Mouse (Mus musculus): ENCODE measurements around the gene Gm45618. TPM values are rescaled to one million over a fixed set of nuclear protein-coding genes. Genes with fewer than 3 reads are reported as not detected.
A peak's percentile ranks its signal among the peaks of the same experiment; 100 is the strongest.

Gm45618 gene
- total and polyA plus RNA-seq, 2 experiments from 2014 or later = 0.24 TPM; not detected in 1

DNA sequence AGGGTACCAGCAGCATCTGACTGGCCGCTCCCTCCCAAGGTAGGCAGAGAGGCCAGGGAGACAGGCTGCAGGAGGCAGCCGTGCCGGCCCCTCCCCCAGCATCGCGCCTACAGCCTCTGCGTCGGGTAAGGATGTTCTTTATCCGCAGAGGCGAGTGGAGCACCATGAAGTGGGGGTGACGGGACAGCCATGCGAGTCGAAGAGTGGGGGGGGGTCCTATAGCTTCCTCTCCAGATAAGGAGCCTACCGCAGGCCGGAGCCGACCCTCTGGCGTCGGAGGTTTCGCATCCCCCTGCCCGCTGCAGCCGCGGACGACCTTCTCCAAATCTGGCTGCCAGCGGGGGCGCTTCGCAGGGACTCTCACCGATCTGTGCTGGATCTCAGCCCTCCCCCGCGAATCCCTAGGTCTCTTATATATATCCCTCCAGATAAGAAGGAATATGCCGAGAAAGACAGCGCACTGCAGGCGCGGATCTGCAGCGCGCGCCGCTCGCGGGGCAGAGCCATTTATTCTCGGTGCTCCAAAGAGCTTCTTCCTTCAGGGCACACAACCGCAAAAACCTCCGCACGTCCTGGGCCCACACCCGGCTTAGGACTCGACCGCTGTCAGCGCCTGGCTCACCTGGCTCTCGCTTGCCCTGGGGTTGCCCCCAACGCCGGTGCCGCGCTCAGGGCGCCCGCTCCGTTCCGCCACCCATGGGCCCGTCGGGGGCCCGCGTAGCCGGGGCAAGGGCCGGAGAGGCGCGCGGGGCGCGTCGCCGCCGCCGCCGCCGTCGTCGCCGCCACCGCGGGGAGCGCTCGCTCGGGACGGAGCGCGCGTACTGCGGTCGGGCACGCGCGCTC is 26.0 kb downstream of the Gm45618 start:
- Histone ChIP-seq H3K4me3 (ENCODE audit: low read depth, low read length) (peak overlapping the region; percentile 60), H3K9ac (peak overlapping the region; percentile 97), H3K27ac (ENCODE audit: low read depth, low read length) (peak overlapping the region; percentile 91), H3K4me2 (ENCODE audit: low read depth) (peak overlapping the region; percentile 96), H3K27me3 (ENCODE audit: insufficient read depth, low read length) (no peaks in the 10 kb centered on the region), H3K36me3 (ENCODE audit: insufficient read depth) (0 out of 2 replicates have a peak, but pooled peaks cover 6% of the 10 kb centered on the region), H3K4me1 (ENCODE audit: insufficient read depth) (peaks cover 45% of the 10 kb centered on the region), H3K9me3 (ENCODE audit: low read length) (no peaks in the 10 kb centered on the region)
- peak; percentile 58 for ATAC-seq
- DNase-seq = peak; percentile 72
- peak; percentile 33 for TF ChIP-seq CTCF (IDR thresholded peaks at IDR 0.05; ENCODE audit: low read depth)
- WGBS = 1% methylated on average over 82 of the region's 89 CpGs

DNA sequence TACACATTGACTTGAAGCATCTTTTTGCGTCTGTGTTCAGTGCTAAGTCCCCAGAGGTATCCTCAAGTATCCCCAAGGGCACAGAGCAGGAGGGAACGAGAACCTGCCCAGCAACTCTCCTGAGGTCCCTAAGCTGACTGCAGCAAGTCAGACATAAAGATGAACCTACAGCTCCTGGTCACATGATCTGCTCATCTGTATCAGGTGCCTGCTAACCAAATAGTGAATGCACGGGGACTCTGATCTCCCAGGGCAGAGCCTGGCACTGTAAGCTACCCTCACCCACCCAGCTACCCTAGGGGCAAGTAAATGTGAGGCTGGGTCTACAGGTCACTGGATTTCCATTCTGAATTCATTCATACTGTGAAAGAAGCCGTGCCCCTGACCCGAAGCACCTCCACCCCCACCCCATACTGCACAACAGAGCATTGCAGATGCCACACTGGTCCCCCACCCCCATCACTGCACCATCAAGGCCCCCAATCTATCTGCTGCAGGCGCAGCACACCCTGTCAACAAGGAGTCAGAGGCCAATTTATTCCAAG is 26.8 kb downstream of the Gm45618 start:
- H3K4me1 ChIP-seq (ENCODE audit: insufficient read depth) = peaks cover 48% of the 10 kb centered on the region
- no peak for TF ChIP-seq CTCF (IDR thresholded peaks at IDR 0.05; ENCODE audit: low read depth)
- ATAC-seq = no peak

DNA sequence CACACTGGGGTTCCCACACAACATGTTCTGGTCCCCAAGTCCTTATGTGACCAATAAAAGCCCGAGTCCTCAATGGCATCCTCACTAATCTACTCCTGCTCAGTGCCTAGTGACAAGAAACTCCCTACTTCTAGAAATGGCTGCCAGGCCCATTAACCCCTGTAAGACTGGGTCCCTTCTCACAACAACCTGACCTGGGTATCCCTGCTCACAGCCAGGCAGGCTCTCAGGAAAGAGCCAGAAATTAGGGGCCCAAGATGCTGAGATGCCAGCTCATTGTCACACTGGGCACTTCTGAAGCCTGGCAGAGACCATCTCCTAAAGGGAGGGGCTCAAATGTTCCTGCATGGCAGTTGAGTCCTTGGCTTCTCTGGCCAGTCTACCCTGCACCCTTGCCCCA is 27.5 kb downstream of the Gm45618 start:
- Histone ChIP-seq H3K9me3 (ENCODE audit: low read length) (no peaks in the 10 kb centered on the region), H3K27me3 (ENCODE audit: insufficient read depth, low read length) (no peaks in the 10 kb centered on the region), H3K4me2 (ENCODE audit: low read depth) (peak overlapping the region; percentile 96), H3K4me1 (ENCODE audit: insufficient read depth) (peaks cover 48% of the 10 kb centered on the region), H3K9ac (peak overlapping the region; percentile 97), H3K27ac (ENCODE audit: low read depth, low read length) (no peak overlapping the region), H3K4me3 (ENCODE audit: low read depth, low read length) (peak overlapping the region; percentile 60), H3K36me3 (ENCODE audit: insufficient read depth) (peaks cover 14% of the 10 kb centered on the region)
- TF ChIP-seq CTCF (IDR thresholded peaks at IDR 0.05; ENCODE audit: low read depth) = no peak
- no peak for DNase-seq
- ATAC-seq = no peak
- WGBS = 15% methylated on average over 1 of the region's 1 CpGs

More for the DNA sequence above, 26.8 kb downstream of the Gm45618 start:
- peaks cover 8% of the 10 kb centered on the region; the same call in 1 of the 2 replicates for H3K36me3 ChIP-seq (ENCODE audit: insufficient read depth)
- peak overlapping the region; percentile 91 for H3K27ac ChIP-seq (ENCODE audit: low read depth, low read length)
- no peaks in the 10 kb centered on the region for H3K27me3 ChIP-seq (ENCODE audit: insufficient read depth, low read length)
- H3K4me3 ChIP-seq (ENCODE audit: low read depth, low read length) = peak overlapping the region; percentile 60
- H3K4me2 ChIP-seq (ENCODE audit: low read depth) = peak overlapping the region; percentile 96
- no peaks in the 10 kb centered on the region for H3K9me3 ChIP-seq (ENCODE audit: low read length)
- no peak for DNase-seq
- 17% methylated on average over 6 of the region's 6 CpGs for WGBS
- peak overlapping the region; percentile 97 for H3K9ac ChIP-seq

DNA sequence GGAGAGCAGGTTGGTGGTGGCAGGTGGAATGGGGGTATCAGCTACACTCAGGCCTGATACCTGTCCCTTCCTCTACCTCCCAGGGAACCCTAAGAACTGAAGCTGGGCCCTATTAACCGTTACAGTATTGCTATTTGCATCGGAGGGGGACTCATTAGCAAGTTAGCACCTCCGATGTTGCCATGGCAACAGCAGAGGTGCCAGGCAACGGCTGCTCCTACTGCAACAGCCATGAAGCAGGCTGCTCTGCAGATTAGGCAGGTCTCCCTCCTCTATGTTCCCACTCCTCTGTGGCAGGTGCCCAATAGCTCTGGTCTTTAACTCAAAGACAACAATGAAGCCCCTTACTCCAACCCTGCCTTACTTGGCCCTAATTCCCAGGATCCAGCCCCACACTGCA is 28.7 kb downstream of the Gm45618 start:
- peak overlapping the region; percentile 97 for H3K9ac ChIP-seq
- DNase-seq = peak; percentile 90
- peaks cover 48% of the 10 kb centered on the region for H3K4me1 ChIP-seq (ENCODE audit: insufficient read depth)
- no peaks in the 10 kb centered on the region for H3K9me3 ChIP-seq (ENCODE audit: low read length)
- peak overlapping the region; percentile 96 for H3K4me2 ChIP-seq (ENCODE audit: low read depth)
- H3K27ac ChIP-seq (ENCODE audit: low read depth, low read length) = peak overlapping the region; percentile 72
- 1% methylated on average over 4 of the region's 4 CpGs for WGBS
- ATAC-seq = peak; percentile 46
- H3K4me3 ChIP-seq (ENCODE audit: low read depth, low read length) = peak overlapping the region; percentile 60
- no peaks in the 10 kb centered on the region for H3K27me3 ChIP-seq (ENCODE audit: insufficient read depth, low read length)
- peaks cover 25% of the 10 kb centered on the region for H3K36me3 ChIP-seq (ENCODE audit: insufficient read depth)
- TF ChIP-seq CTCF (IDR thresholded peaks at IDR 0.05; ENCODE audit: low read depth) = no peak

DNA sequence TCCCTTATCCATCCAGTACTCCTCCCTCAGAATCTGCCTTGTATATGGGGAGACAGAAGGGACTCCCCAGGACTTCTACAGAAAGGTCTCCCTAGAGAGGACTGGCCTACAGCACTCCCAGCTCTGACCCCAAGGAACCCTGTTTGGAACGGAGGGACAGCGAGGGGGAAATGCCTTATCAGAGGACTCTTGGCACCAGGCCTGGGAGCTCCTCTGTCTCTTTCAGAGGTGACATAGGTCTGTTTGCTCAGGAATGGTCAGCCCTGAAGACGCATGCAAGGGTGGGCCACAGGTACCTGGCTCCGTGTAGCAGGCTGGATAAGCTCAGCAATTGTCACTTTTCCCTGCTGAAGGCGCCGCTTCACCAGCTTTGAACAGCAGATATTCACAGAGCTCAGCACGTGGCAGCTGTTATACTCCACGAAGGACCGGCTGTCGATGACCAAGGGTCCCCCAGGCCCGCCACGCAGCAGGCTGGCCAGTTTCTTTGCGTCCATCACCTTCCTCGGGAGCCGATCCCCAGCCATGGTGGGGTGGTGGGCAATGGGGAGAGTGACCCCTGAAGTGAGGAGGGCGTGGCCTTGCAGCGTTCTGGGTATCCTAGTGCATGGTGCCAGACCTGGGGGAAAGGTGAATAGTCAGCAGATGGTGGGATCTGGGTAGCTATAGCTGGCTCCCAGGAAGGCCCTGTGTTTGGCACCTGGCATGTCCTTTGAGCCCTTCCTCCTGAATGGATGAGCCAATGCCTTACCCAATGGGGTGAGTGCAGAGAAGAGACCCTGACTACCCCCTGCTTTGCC is 30.7 kb downstream of the Gm45618 start:
- 47% methylated on average over 17 of the region's 17 CpGs for WGBS
- Histone ChIP-seq H3K4me3 (ENCODE audit: low read depth, low read length) (no peak overlapping the region), H3K9ac (peak overlapping the region; percentile 29), H3K4me2 (ENCODE audit: low read depth) (no peak overlapping the region; the same call in 1 of the 2 replicates), H3K9me3 (ENCODE audit: low read length) (no peaks in the 10 kb centered on the region), H3K27ac (ENCODE audit: low read depth, low read length) (no peak overlapping the region; the same call in 1 of the 2 replicates), H3K27me3 (ENCODE audit: insufficient read depth, low read length) (no peaks in the 10 kb centered on the region), H3K36me3 (ENCODE audit: insufficient read depth) (peaks cover 45% of the 10 kb centered on the region), H3K4me1 (ENCODE audit: insufficient read depth) (peaks cover 38% of the 10 kb centered on the region)
- DNase-seq (no peak), ATAC-seq (no peak)
- no peak for TF ChIP-seq CTCF (IDR thresholded peaks at IDR 0.05; ENCODE audit: low read depth)

DNA sequence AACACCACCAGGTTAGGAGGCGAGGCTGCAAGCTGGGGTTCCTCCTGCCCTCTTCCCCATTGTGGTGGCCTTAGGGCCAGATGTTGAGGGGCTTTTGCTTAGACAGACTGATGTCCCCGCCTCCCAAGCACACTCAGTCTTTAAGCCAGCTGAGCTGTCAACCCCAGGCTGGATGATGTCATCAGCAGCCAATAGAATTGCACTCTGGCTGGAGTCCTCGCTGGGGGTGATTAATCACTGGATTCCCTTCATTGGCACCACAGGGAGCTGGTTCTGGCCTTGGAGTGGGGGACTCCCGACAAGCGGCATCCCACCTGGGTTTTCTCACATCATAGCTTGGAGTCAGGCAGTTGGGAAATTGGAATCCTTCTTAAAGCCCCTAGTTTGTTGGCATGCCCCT is 31.6 kb downstream of the Gm45618 start:
- peaks cover 38% of the 10 kb centered on the region for H3K4me1 ChIP-seq (ENCODE audit: insufficient read depth)
- no peak overlapping the region for H3K4me3 ChIP-seq (ENCODE audit: low read depth, low read length)
- 4% methylated on average over 5 of the region's 5 CpGs for WGBS
- H3K4me2 ChIP-seq (ENCODE audit: low read depth) = 0 out of 2 replicates have a peak overlapping the region, but pooled peaks have one; percentile 9
- no peaks in the 10 kb centered on the region for H3K9me3 ChIP-seq (ENCODE audit: low read length)
- 0 out of 2 replicates have a peak overlapping the region, but pooled peaks have one; percentile 14 for H3K9ac ChIP-seq
- no peak for TF ChIP-seq CTCF (IDR thresholded peaks at IDR 0.05; ENCODE audit: low read depth)
- ATAC-seq (peak; percentile 60), DNase-seq (peak; percentile 71)
- H3K36me3 ChIP-seq (ENCODE audit: insufficient read depth) = peaks cover 55% of the 10 kb centered on the region
- no peaks in the 10 kb centered on the region for H3K27me3 ChIP-seq (ENCODE audit: insufficient read depth, low read length)
- no peak overlapping the region; the same call in 1 of the 2 replicates for H3K27ac ChIP-seq (ENCODE audit: low read depth, low read length)
